Mouse (Mus musculus) C2C12 (cell line): ENCODE data around the gene Asb5.

Experiments used
- CTCF ChIP-seq: IDR thresholded peaks from one replicate; pipeline ENCODE4 v1.5.1; 2011; ENCODE audit not compliant: control insufficient read depth, insufficient read depth, insufficient read length
- FOSL1 ChIP-seq: IDR thresholded peaks from one replicate; pipeline ENCODE4 v1.8.0; 2011; ENCODE audit warnings: mild to moderate bottlenecking, low read length; ENCODE audit not compliant: poor library complexity, insufficient read depth, severe bottlenecking
- MAX ChIP-seq: IDR thresholded peaks from one replicate; pipeline ENCODE4 v1.6.1; 2011; ENCODE audit warnings: mild to moderate bottlenecking, control low read depth
- MYOG ChIP-seq: IDR thresholded peaks from one replicate; pipeline ENCODE4 v1.6.1; 2011; ENCODE audit not compliant: control insufficient read depth, insufficient read length; ENCODE audit errors: extremely low read depth
- USF1 ChIP-seq: IDR thresholded peaks from one replicate; pipeline ENCODE4 v1.6.1; 2011; ENCODE audit warnings: low read depth, mild to moderate bottlenecking, control low read depth, moderate library complexity

- TF ChIP-seq CTCF (no peak), MAX (no peak), FOSL1 (no peak), MYOG (no peak), USF1 (no peak)
Observed at GRCm38 (mm10) chr8:54535172-54535571, 5.8 kb downstream of the Asb5 start.
